Mouse (Mus musculus) kidney, postnatal 0 days (tissue): ENCODE measurements around the gene Gm12184. TPM values are rescaled to one million over a fixed set of nuclear protein-coding genes. Genes with fewer than 3 reads are reported as not detected.

ENCODE experiments used
- ATAC-seq: fragments of 200-750 bp; cut with Nextera tagmentation; replicated peaks from 2 replicates; pipeline ENCODE4 v1.8.0; 2017; ENCODE audit warnings: low read depth, moderate number of reproducible peaks, moderate TSS enrichment, moderate library complexity; ENCODE audit not compliant: low FRiP score
- DNase-seq: peaks from one replicate; pipeline ENCODE4 v3.0.0-alpha.2; 2016; ENCODE audit warnings: low spot score
- H3K27ac ChIP-seq: fragments of 300-500 bp; sonication (generic); 2 replicates; pipeline ENCODE4 v1.5.1; 2014; ENCODE audit warnings: mild to moderate bottlenecking
- H3K27me3 ChIP-seq: fragments of 300-500 bp; sonication (generic); 2 replicates; pipeline ENCODE4 v1.6.1; 2014; ENCODE audit warnings: low read length, mixed read lengths; ENCODE audit not compliant: insufficient read depth
- H3K36me3 ChIP-seq: fragments of 300-500 bp; sonication (generic); 2 replicates; pipeline ENCODE4 v1.6.1; 2014; ENCODE audit warnings: low read length, mixed read lengths; ENCODE audit not compliant: insufficient read depth
- H3K4me1 ChIP-seq: fragments of 300-500 bp; sonication (generic); replicated peaks from 2 replicates; pipeline ENCODE4 v1.6.1; 2014; ENCODE audit warnings: antibody characterized with exemption, low read length, mixed read lengths; ENCODE audit not compliant: insufficient read depth
- H3K4me2 ChIP-seq: fragments of 300-500 bp; sonication (generic); 2 replicates; pipeline ENCODE4 v1.6.1; 2014; ENCODE audit warnings: mild to moderate bottlenecking, low read length, moderate library complexity, mixed read lengths
- H3K4me3 ChIP-seq: fragments of 300-500 bp; sonication (generic); replicated peaks from 2 replicates; pipeline ENCODE4 v1.5.1; 2014; ENCODE audit warnings: low read depth, low read length
- H3K9ac ChIP-seq: fragments of 300-500 bp; sonication (generic); 2 replicates; pipeline ENCODE4 v1.6.1; 2014; ENCODE audit warnings: low read depth, low read length
- H3K9me3 ChIP-seq: fragments of 300-500 bp; sonication (generic); replicated peaks from 2 replicates; pipeline ENCODE4 v1.6.1; 2016; ENCODE audit warnings: low read length, inconsistent platforms, mixed read lengths
- CTCF ChIP-seq: IDR thresholded peaks from 2 replicates; pipeline ENCODE4 v1.5.1; 2016; ENCODE audit warnings: antibody characterized with exemption, low read depth, mild to moderate bottlenecking, moderate library complexity
- WGBS: fragments of 180-500 bp; shearing (Covaris S2); extraction: QIAGEN DNeasy Blood & Tissue Kit; methylation state at CpG from one replicate; pipeline ENCODE4 v1.1.7; 2014; 5-methylcytosine and 5-hydroxymethylcytosine counted together
- polyA plus RNA-seq: library from polyadenylated mRNA; unstranded; fragments of >200 nt; fragmentation: Nextera tagmentation; extraction: Ambion mirVana; gene quantifications from 2 replicates; pipeline ENCODE4 v1.2.1, GENCODE M21; 2015

The Gm12184 gene
- polyA plus RNA-seq, 1 experiment from 2014 or later = 10.3 TPM

- ATAC-seq = 0 out of 2 replicates have a peak, but pooled peaks have one; percentile 17
- Histone ChIP-seq H3K36me3 (peaks cover 83% of the 10 kb centered on the region), H3K27me3 (no peaks in the 10 kb centered on the region), H3K4me3 (no peak overlapping the region), H3K4me2 (no peak overlapping the region), H3K9ac (no peak overlapping the region), H3K27ac (no peak overlapping the region), H3K9me3 (no peaks in the 10 kb centered on the region), H3K4me1 (no peaks in the 10 kb centered on the region)
- DNase-seq = no peak
- no peak for TF ChIP-seq CTCF
- 52% methylated on average over 14 of the region's 14 CpGs for WGBS
Observed at GRCm38 (mm10) chr11:48807563-48808303, 18.7 kb downstream of the Gm12184 start.

- ATAC-seq (peak; percentile 59; the same call in 1 of the 2 replicates), DNase-seq (no peak)
- Histone ChIP-seq H3K9me3 (no peaks in the 10 kb centered on the region), H3K9ac (no peak overlapping the region), H3K4me2 (no peak overlapping the region), H3K27me3 (no peaks in the 10 kb centered on the region), H3K4me1 (peaks cover 4% of the 10 kb centered on the region), H3K36me3 (peaks cover 84% of the 10 kb centered on the region), H3K4me3 (no peak overlapping the region), H3K27ac (no peak overlapping the region)
- 68% methylated on average over 21 of the region's 21 CpGs for WGBS
- TF ChIP-seq CTCF = no peak
Observed at GRCm38 (mm10) chr11:48806856-48807562, 19.4 kb downstream of the Gm12184 start.

- H3K36me3 ChIP-seq = peaks cover 68% of the 10 kb centered on the region
- TF ChIP-seq CTCF = no peak
- WGBS = 74% methylated on average over 2 of the region's 2 CpGs
- no peaks in the 10 kb centered on the region for H3K27me3 ChIP-seq
- DNase-seq (no peak), ATAC-seq (no peak)
- no peak overlapping the region for H3K4me3 ChIP-seq
- peaks cover 12% of the 10 kb centered on the region for H3K4me1 ChIP-seq
- no peak overlapping the region for H3K27ac ChIP-seq
- no peaks in the 10 kb centered on the region for H3K9me3 ChIP-seq
- no peak overlapping the region for H3K4me2 ChIP-seq
- no peak overlapping the region for H3K9ac ChIP-seq
Observed at GRCm38 (mm10) chr11:48804922-48805321, 21.5 kb downstream of the Gm12184 start.

DNA sequence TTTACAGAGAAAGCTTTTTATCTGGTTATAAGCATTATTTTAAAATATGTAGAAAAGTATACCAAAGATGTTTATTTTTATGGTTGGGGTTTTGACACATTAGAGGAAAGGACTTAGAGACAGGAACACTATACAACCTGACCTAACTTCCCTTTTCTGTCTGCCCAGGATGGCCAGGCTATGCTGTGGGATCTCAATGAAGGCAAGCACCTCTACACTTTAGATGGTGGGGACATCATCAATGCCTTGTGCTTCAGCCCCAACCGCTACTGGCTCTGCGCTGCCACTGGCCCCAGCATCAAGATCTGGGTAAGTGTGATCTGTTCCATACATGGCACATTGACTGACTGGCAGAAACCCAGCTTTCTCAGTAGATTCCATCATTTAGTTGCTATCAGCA lies 22.5 kb downstream of the Gm12184 start:
- 100% methylated on average over 2 of the region's 2 CpGs for WGBS
- no peak for TF ChIP-seq CTCF
- Histone ChIP-seq H3K4me2 (no peak overlapping the region), H3K9me3 (no peaks in the 10 kb centered on the region), H3K36me3 (peaks cover 64% of the 10 kb centered on the region), H3K4me3 (no peak overlapping the region), H3K27ac (no peak overlapping the region), H3K27me3 (no peaks in the 10 kb centered on the region), H3K9ac (no peak overlapping the region), H3K4me1 (peaks cover 12% of the 10 kb centered on the region)
- ATAC-seq (no peak), DNase-seq (no peak)

DNA sequence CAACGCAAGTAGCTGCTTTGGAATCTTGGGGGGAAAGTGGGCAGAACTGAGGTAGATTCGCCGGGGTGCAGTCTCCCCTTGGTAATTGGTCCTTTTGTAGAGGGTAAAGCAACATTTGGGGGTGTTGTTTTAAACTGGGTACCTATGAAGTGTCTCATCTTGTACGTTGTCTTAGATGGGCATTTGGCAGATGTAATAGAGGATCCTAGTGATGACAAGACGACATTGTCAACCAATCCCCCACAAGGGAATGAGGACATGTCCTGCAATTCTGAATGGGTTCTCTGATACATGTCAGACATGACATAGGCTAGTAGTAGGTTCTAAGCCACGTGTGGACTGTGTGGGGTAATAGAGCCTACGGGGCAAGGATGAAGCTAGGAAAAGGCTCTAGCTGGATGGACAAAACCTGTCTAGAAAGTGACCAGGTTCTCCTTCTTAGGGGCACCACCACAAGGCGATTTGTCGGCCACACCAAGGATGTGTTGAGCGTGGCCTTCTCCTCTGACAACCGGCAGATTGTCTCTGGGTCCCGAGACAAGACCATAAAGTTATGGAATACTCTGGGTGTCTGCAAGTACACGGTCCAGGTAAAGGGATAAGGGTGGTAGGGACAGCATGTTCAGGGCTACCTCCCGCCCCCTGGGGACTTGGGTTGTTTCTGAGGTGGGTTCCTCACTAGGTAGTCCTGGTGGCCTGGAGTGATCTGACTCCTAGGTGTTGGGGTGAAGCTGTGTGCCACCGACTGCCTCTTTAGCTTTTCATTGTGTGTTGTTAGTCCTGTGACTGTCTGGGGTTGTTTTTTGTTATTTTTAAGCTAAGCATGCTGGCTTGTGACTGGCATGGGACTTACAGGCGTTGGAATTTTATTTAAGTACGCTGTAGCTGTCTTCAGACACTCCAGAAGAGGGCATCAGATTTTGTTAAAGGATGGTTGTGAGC lies 24.4 kb downstream of the Gm12184 start:
- Histone ChIP-seq H3K4me1 (peaks cover 12% of the 10 kb centered on the region), H3K36me3 (peaks cover 52% of the 10 kb centered on the region), H3K9me3 (no peaks in the 10 kb centered on the region), H3K9ac (peak overlapping the region; percentile 88), H3K27ac (no peak overlapping the region), H3K4me2 (peak overlapping the region; percentile 93), H3K27me3 (no peaks in the 10 kb centered on the region), H3K4me3 (peak overlapping the region; percentile 87)
- 58% methylated on average over 17 of the region's 17 CpGs for WGBS
- DNase-seq (no peak), ATAC-seq (no peak)
- 0 out of 2 replicates have a peak, but pooled peaks have one; percentile 2 for TF ChIP-seq CTCF
